Mouse (Mus musculus) erythroblast, embryonic 14.5 days (primary cell): Measurements from ENCODE around the gene Irf2.

Experiments
- GATA1 ChIP-seq: IDR thresholded peaks from 2 replicates; pipeline ENCODE4 v1.6.1; 2012; ENCODE audit warnings: low read length, inconsistent platforms, mixed read lengths
- TAL1 ChIP-seq: IDR thresholded peaks from 3 replicates; pipeline ENCODE4 v1.6.1; 2012; ENCODE audit warnings: low read length, inconsistent platforms, mixed read lengths

GRCm38 (mm10) chr8:46757613-46758012 lies 18.1 kb downstream of the Irf2 start:
- TF ChIP-seq GATA1 (no peak), TAL1 (no peak)
